Mouse (Mus musculus) stomach, postnatal 0 days (tissue): Measurements from ENCODE around the gene Kcnt2. TPM values are rescaled to one million over a fixed set of nuclear protein-coding genes. Genes with fewer than 3 reads are reported as not detected.

Source experiments
- ATAC-seq: fragments of 200-750 bp; cut with Nextera tagmentation; 2 replicates; pipeline ENCODE4 v1.8.0; 2017; ENCODE audit not compliant: low FRiP score, low TSS enrichment
- DNase-seq: peaks from one replicate; pipeline ENCODE4 v3.0.0-alpha.2; 2016; ENCODE audit warnings: low spot score
- H3K27ac ChIP-seq: fragments of 300-500 bp; sonication (generic); replicated peaks from 2 replicates; pipeline ENCODE4 v1.5.1; 2014; ENCODE audit warnings: mild to moderate bottlenecking, control low read depth
- H3K27me3 ChIP-seq: fragments of 300-500 bp; sonication (generic); 2 replicates; pipeline ENCODE4 v1.6.1; 2014; ENCODE audit warnings: low read length; ENCODE audit not compliant: control insufficient read depth, insufficient read depth
- H3K36me3 ChIP-seq: fragments of 300-500 bp; sonication (generic); 2 replicates; pipeline ENCODE4 v1.6.1; 2014; ENCODE audit warnings: low read length, mixed read lengths; ENCODE audit not compliant: control insufficient read depth, insufficient read depth
- H3K4me1 ChIP-seq: fragments of 300-500 bp; sonication (generic); replicated peaks from 2 replicates; pipeline ENCODE4 v1.6.1; 2014; ENCODE audit warnings: antibody characterized with exemption; ENCODE audit not compliant: control insufficient read depth, insufficient read depth
- H3K4me2 ChIP-seq: fragments of 300-500 bp; sonication (generic); replicated peaks from 2 replicates; pipeline ENCODE4 v1.6.1; 2014; ENCODE audit warnings: low read depth, mild to moderate bottlenecking, control low read depth, moderate library complexity
- H3K4me3 ChIP-seq: fragments of 300-500 bp; sonication (generic); 2 replicates; pipeline ENCODE4 v1.5.1; 2014; ENCODE audit warnings: low read depth, low read length, control low read depth
- H3K9ac ChIP-seq: fragments of 300-500 bp; sonication (generic); 2 replicates; pipeline ENCODE4 v1.6.1; 2014; ENCODE audit warnings: mild to moderate bottlenecking, low read length, control low read depth, mixed read lengths
- H3K9me3 ChIP-seq: fragments of 300-500 bp; sonication (generic); 2 replicates; pipeline ENCODE4 v1.6.1; 2016; ENCODE audit warnings: low read length; ENCODE audit not compliant: control insufficient read depth
- CTCF ChIP-seq: IDR thresholded peaks from 2 replicates; pipeline ENCODE4 v1.5.1; 2016; ENCODE audit warnings: antibody characterized with exemption, low read depth, mild to moderate bottlenecking, moderate library complexity
- EP300 ChIP-seq: optimal IDR thresholded peaks from 2 replicates; pipeline ENCODE3; 2016; ENCODE audit warnings: antibody characterized with exemption
- WGBS: fragments of 180-500 bp; shearing (Covaris S2); extraction: QIAGEN DNeasy Blood & Tissue Kit; methylation state at CpG from one replicate; pipeline ENCODE4 v1.1.7; 2014; 5-methylcytosine and 5-hydroxymethylcytosine counted together
- polyA plus RNA-seq: library from polyadenylated mRNA; unstranded; fragments of >200 nt; fragmentation: Nextera tagmentation; extraction: Ambion mirVana; gene quantifications from 2 replicates; pipeline ENCODE4 v1.2.1, GENCODE M21; 2015

Kcnt2 gene
- polyA plus RNA-seq, 1 experiment from 2014 or later: 0.57 TPM

- Histone ChIP-seq H3K4me1 (no peaks in the 10 kb centered on the region), H3K27me3 (no peaks in the 10 kb centered on the region), H3K4me3 (no peak overlapping the region), H3K4me2 (no peak overlapping the region), H3K36me3 (no peaks in the 10 kb centered on the region), H3K27ac (no peak overlapping the region), H3K9ac (no peak overlapping the region), H3K9me3 (no peaks in the 10 kb centered on the region)
- TF ChIP-seq EP300 (no peak), CTCF (no peak)
- ATAC-seq (no peak), DNase-seq (no peak)
Observed at GRCm38 (mm10) chr1:140618164-140618563, 372.2 kb downstream of the Kcnt2 start.

DNA sequence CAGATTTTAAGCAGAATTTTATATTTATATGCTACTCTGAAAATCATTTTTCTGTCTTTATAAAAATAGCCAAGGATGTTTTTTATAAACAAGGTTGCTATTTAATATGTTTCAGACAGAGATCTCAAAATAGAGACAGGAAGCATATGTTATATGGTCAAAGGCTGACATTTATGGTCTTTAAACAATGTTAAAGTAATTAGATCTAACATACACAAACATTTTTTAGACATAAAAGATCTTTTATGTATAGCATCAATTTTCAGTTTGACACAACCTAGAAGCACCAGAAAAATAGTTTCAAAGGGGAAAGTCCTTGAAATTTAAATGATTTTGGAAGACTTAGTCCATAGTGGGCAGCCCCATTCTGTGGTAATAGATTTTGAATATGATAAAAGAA is 379.0 kb downstream of the Kcnt2 start:
- ATAC-seq (no peak), DNase-seq (no peak)
- Histone ChIP-seq H3K9me3 (no peaks in the 10 kb centered on the region), H3K4me1 (no peaks in the 10 kb centered on the region), H3K27me3 (no peaks in the 10 kb centered on the region), H3K9ac (no peak overlapping the region), H3K4me3 (no peak overlapping the region), H3K4me2 (no peak overlapping the region), H3K27ac (no peak overlapping the region), H3K36me3 (no peaks in the 10 kb centered on the region)
- no peak for TF ChIP-seq CTCF
- no peak for TF ChIP-seq EP300

- H3K27ac ChIP-seq: no peak overlapping the region
- H3K4me1 ChIP-seq: no peaks in the 10 kb centered on the region
- WGBS: 57% methylated on average over 3 of the region's 3 CpGs
- DNase-seq: no peak
- TF ChIP-seq EP300: no peak
- TF ChIP-seq CTCF: peak; percentile 41
- no peak overlapping the region for H3K4me3 ChIP-seq
- H3K36me3 ChIP-seq: no peaks in the 10 kb centered on the region
- no peaks in the 10 kb centered on the region for H3K27me3 ChIP-seq
- no peak overlapping the region for H3K9ac ChIP-seq
- no peak overlapping the region for H3K4me2 ChIP-seq
- no peak for ATAC-seq
- no peaks in the 10 kb centered on the region for H3K9me3 ChIP-seq
Observed at GRCm38 (mm10) chr1:140659607-140660340, 413.8 kb downstream of the Kcnt2 start.

- no peaks in the 10 kb centered on the region for H3K9me3 ChIP-seq
- peak overlapping the region; percentile 6; the same call in 1 of the 2 replicates for H3K4me2 ChIP-seq
- WGBS: 29% methylated on average over 12 of the region's 12 CpGs
- H3K4me1 ChIP-seq: no peaks in the 10 kb centered on the region
- DNase-seq (no peak), ATAC-seq (no peak)
- H3K9ac ChIP-seq: no peak overlapping the region
- H3K27ac ChIP-seq: no peak overlapping the region
- H3K36me3 ChIP-seq: no peaks in the 10 kb centered on the region
- TF ChIP-seq EP300: no peak
- TF ChIP-seq CTCF: no peak
- H3K4me3 ChIP-seq: no peak overlapping the region; the same call in 1 of the 2 replicates
- no peaks in the 10 kb centered on the region for H3K27me3 ChIP-seq
Observed at GRCm38 (mm10) chr1:140660751-140661403, 414.9 kb downstream of the Kcnt2 start.

GRCm38 (mm10) chr1:140661404-140661787 is 415.4 kb downstream of the Kcnt2 start:
- TF ChIP-seq EP300: no peak
- peak; percentile 81 for TF ChIP-seq CTCF
- Histone ChIP-seq H3K27me3 (no peaks in the 10 kb centered on the region), H3K36me3 (no peaks in the 10 kb centered on the region), H3K27ac (no peak overlapping the region), H3K9me3 (no peaks in the 10 kb centered on the region), H3K4me3 (no peak overlapping the region; the same call in 1 of the 2 replicates), H3K4me2 (peak overlapping the region; percentile 6; the same call in 1 of the 2 replicates), H3K9ac (no peak overlapping the region), H3K4me1 (no peaks in the 10 kb centered on the region)
- WGBS: 14% methylated on average over 3 of the region's 3 CpGs
- DNase-seq (no peak), ATAC-seq (no peak)

Other genes starting within 250 kb of the Kcnt2 start
- 4.7 and 5.3 TPM in 2 replicates for gene Cfh, start 62.4 kb upstream of the Kcnt2 start, polyA plus RNA-seq